Mouse (Mus musculus): ENCODE measurements at regions not wholly inside any gene's neighbourhood (a gene's known extent, or its start where the extent isn't known, plus 50 kb on each side); places are given as distances from the start of the nearest gene placed in this dataset.

DNA sequence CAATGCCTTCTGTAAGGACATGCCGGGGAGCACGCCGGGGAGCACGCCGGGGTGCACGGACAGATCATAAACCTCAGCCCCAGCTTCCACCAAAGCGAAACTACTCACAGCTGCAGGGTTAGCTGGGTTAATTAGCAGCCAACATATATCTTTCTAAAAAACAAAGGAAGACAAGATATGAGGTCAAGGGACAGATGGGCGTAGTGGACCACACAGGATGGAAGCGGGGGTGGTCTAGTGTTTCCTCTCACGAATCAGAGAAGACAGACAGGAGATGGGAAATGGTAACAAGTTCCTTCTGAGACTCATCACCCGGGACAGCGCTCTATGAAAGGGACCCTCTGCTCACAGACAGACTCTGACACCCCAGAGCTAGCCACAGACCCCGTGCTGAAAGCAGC lies 60.0 kb upstream of the Ajap1 start:
- ATAC-seq, result no peak
- Histone ChIP-seq H3K4me2 (no peak overlapping the region), H3K4me3 (no peak overlapping the region), H3K27me3 (replicated peaks) (0 out of 2 replicates have a peak, but pooled peaks cover 3% of the 10 kb centered on the region), H3K4me1 (no peaks in the 10 kb centered on the region), H3K9ac (no peak overlapping the region), H3K27ac (no peak overlapping the region), H3K9me3 (replicated peaks) (no peaks in the 10 kb centered on the region), H3K36me3 (no peaks in the 10 kb centered on the region)
- 54% methylated on average over 13 of the region's 13 CpGs for WGBS (ENCODE audit: insufficient replicate concordance)

GRCm38 (mm10) chr4:153543900-153544648 lies 61.5 kb upstream of the Ajap1 start:
- Histone ChIP-seq H3K9me3 (replicated peaks) (no peaks in the 10 kb centered on the region), H3K9ac (no peak overlapping the region), H3K36me3 (no peaks in the 10 kb centered on the region), H3K4me3 (no peak overlapping the region), H3K4me2 (no peak overlapping the region), H3K27ac (no peak overlapping the region), H3K4me1 (no peaks in the 10 kb centered on the region), H3K27me3 (replicated peaks) (0 out of 2 replicates have a peak, but pooled peaks cover 3% of the 10 kb centered on the region)
- 48% methylated on average over 24 of the region's 24 CpGs for whole genome bisulfite sequencing (ENCODE audit: insufficient replicate concordance)
- no peak for ATAC-seq

GRCm38 (mm10) chr4:153546709-153547108 lies 64.1 kb upstream of the Ajap1 start:
- Histone ChIP-seq H3K4me3 (no peak overlapping the region), H3K27me3 (replicated peaks) (no peaks in the 10 kb centered on the region), H3K4me2 (no peak overlapping the region), H3K36me3 (no peaks in the 10 kb centered on the region), H3K4me1 (no peaks in the 10 kb centered on the region), H3K27ac (no peak overlapping the region), H3K9ac (no peak overlapping the region), H3K9me3 (replicated peaks) (no peaks in the 10 kb centered on the region)
- 70% methylated on average over 7 of the region's 7 CpGs for WGBS (ENCODE audit: insufficient replicate concordance)
- no peak for ATAC-seq

- H3K9me3 ChIP-seq (replicated peaks), result no peaks in the 10 kb centered on the region
- no peak for ATAC-seq
- H3K27me3 ChIP-seq (replicated peaks), result no peaks in the 10 kb centered on the region
- H3K4me1 ChIP-seq, result no peaks in the 10 kb centered on the region
- WGBS (ENCODE audit: insufficient replicate concordance), result 74% methylated on average over 5 of the region's 5 CpGs
- no peak overlapping the region for H3K4me3 ChIP-seq
- no peak overlapping the region for H3K9ac ChIP-seq
- no peaks in the 10 kb centered on the region for H3K36me3 ChIP-seq
- H3K27ac ChIP-seq, result no peak overlapping the region
- no peak overlapping the region for H3K4me2 ChIP-seq
Measured at GRCm38 (mm10) chr4:153547111-153547510, 64.5 kb upstream of the Ajap1 start.

- Histone ChIP-seq H3K27me3 (replicated peaks) (no peaks in the 10 kb centered on the region), H3K9me3 (replicated peaks) (no peaks in the 10 kb centered on the region), H3K4me1 (no peaks in the 10 kb centered on the region), H3K36me3 (no peaks in the 10 kb centered on the region), H3K4me2 (no peak overlapping the region), H3K4me3 (no peak overlapping the region), H3K9ac (no peak overlapping the region), H3K27ac (no peak overlapping the region)
- WGBS (ENCODE audit: insufficient replicate concordance), result 77% methylated on average over 13 of the region's 13 CpGs
- ATAC-seq, result no peak
Measured at GRCm38 (mm10) chr4:153547871-153548270, 65.3 kb upstream of the Ajap1 start.

DNA sequence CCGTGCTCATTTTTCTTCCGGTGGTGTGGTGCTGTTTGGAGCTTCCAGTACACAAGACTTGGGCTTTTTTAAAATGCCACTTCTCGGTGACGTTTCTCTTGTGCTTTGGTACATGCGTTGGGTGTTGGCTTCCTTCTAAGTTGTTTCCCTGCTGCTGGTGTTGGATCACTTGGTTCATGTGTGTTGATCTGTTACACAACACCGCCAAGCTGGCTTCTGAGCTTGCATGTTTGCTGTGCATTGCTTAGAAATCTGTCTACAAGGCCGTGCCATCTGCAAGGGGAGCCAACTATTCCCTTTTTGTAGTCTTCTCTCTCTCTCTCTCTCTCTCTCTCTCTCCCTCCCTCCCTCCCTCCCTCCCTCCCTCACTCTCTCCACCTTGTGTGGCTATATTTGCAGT lies 68.7 kb upstream of the Ajap1 start:
- H3K4me2 ChIP-seq, result no peak overlapping the region
- H3K27ac ChIP-seq, result no peak overlapping the region
- H3K27me3 ChIP-seq (replicated peaks), result no peaks in the 10 kb centered on the region; the same call in 1 of the 2 replicates
- no peak for ATAC-seq
- no peaks in the 10 kb centered on the region for H3K4me1 ChIP-seq
- H3K4me3 ChIP-seq, result no peak overlapping the region
- 76% methylated on average over 7 of the region's 7 CpGs for WGBS (ENCODE audit: insufficient replicate concordance)
- no peaks in the 10 kb centered on the region for H3K36me3 ChIP-seq
- H3K9me3 ChIP-seq (replicated peaks), result no peaks in the 10 kb centered on the region
- no peak overlapping the region for H3K9ac ChIP-seq

DNA sequence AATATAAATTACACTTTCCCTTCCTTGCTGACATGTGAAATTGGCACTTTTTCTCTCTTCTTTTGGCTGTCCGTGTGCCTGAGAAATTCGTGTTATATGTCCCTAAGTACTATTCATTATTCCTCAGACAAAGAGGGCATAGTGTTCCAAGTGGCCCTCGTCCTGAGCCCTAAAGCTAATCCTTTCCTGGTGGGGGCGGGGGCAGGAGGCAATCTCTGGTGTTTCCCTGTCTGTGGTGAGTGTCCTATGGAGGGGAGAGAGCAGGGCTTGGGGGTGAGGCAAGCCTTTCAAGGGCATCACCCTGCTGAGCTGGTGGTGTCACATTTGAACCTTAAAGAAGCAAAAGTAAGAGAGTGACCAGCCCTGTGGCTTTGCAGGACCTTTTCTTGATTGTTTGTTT lies 69.9 kb upstream of the Ajap1 start:
- Histone ChIP-seq H3K4me2 (no peak overlapping the region), H3K27ac (no peak overlapping the region), H3K9ac (no peak overlapping the region), H3K4me3 (no peak overlapping the region), H3K27me3 (replicated peaks) (no peaks in the 10 kb centered on the region; the same call in 1 of the 2 replicates), H3K9me3 (replicated peaks) (no peaks in the 10 kb centered on the region), H3K4me1 (no peaks in the 10 kb centered on the region), H3K36me3 (no peaks in the 10 kb centered on the region)
- no peak for ATAC-seq
- WGBS (ENCODE audit: insufficient replicate concordance), result 50% methylated on average over 4 of the region's 4 CpGs

DNA sequence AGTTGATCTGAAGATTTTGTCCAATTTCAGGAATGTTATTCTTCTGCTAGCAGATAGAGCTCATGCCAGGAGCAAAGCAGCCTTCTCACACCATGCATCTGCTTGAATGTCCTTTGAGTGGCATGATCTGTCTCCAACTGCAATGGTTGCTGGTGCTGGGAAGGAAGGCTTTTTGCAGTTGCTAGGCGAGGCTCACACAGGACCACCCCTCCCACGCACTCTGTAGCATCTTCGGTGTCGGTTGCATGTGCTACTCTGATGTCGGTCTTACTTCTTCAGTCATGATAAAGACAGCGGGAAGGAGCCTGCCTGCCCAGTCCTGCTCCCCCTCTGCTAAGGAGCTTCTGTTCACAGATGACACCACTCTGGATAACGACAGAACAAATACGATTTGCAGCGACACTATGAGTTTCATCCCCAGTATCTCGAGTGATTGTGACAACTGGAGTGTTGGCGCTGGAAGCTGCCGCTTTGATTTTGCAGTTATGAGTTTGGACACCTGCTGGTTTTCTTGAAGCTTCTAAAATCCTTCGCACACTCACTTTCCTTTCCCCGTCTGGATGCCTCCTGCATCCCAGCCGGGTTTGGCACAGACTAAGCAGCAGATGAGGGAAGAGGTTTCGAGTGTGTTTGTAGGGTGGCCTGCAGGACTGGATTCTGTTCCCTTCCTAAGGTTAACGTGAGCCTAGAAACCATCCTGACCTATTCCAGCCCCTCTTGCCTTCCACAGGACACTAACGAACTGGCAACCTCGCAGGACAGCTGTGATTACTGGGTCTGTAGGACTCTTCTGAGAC lies 75.4 kb upstream of the Ajap1 start:
- Histone ChIP-seq H3K4me2 (no peak overlapping the region), H3K9me3 (replicated peaks) (no peaks in the 10 kb centered on the region), H3K9ac (no peak overlapping the region), H3K27ac (no peak overlapping the region), H3K27me3 (replicated peaks) (no peaks in the 10 kb centered on the region; the same call in 1 of the 2 replicates), H3K36me3 (no peaks in the 10 kb centered on the region), H3K4me3 (no peak overlapping the region), H3K4me1 (no peaks in the 10 kb centered on the region)
- no peak for ATAC-seq
- WGBS (ENCODE audit: insufficient replicate concordance), result 68% methylated on average over 19 of the region's 19 CpGs

DNA sequence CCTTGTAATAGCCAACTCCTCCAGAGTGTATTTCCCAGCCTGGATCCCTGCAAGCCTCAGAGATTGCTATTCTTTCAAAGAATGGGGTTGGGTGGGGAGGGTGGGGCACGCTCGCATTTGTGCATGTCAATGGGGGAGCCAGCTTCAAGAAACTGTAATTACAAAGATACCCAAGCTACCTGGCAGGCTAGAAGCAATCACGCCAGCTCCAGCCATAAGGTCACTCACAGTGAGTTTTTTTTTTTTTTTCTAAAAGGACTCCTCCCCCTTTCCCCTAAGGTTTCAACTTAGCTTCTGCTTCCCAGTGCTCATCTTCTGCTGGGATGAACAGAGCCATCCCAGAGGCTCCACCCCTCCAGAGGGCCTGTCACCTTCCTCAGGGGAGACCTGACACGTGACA lies 77.0 kb upstream of the Ajap1 start:
- ATAC-seq, result no peak
- no peak overlapping the region for H3K4me3 ChIP-seq
- no peak overlapping the region for H3K4me2 ChIP-seq
- H3K9me3 ChIP-seq (replicated peaks), result no peaks in the 10 kb centered on the region
- no peaks in the 10 kb centered on the region for H3K36me3 ChIP-seq
- WGBS (ENCODE audit: insufficient replicate concordance), result 51% methylated on average over 4 of the region's 4 CpGs
- H3K9ac ChIP-seq, result no peak overlapping the region
- H3K27me3 ChIP-seq (replicated peaks), result no peaks in the 10 kb centered on the region; the same call in 1 of the 2 replicates
- H3K27ac ChIP-seq, result no peak overlapping the region
- no peaks in the 10 kb centered on the region for H3K4me1 ChIP-seq

DNA sequence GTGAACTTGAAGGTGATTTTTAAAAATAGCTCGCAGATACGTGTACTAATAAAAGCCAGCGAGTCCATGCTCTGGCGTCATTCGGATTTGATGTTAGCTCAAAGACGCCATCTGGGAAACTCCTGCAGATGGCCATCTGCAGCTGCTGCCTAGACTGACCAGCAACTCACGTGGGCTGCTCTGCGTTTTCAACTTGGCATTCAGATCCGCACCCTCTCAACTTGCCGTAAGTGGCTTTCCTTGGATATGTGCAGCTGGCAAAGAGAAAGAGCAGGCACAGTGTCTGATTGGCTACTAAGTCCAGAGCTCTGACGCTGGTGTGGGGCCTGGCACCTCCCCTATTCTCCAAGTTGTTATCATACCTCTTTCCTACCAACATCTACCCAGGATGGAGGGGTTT lies 77.6 kb upstream of the Ajap1 start:
- Histone ChIP-seq H3K27me3 (replicated peaks) (no peaks in the 10 kb centered on the region), H3K9me3 (replicated peaks) (no peaks in the 10 kb centered on the region), H3K4me3 (no peak overlapping the region), H3K27ac (no peak overlapping the region), H3K36me3 (no peaks in the 10 kb centered on the region), H3K9ac (no peak overlapping the region), H3K4me2 (no peak overlapping the region), H3K4me1 (no peaks in the 10 kb centered on the region)
- ATAC-seq, result no peak
- 69% methylated on average over 11 of the region's 11 CpGs for WGBS (ENCODE audit: insufficient replicate concordance)

DNA sequence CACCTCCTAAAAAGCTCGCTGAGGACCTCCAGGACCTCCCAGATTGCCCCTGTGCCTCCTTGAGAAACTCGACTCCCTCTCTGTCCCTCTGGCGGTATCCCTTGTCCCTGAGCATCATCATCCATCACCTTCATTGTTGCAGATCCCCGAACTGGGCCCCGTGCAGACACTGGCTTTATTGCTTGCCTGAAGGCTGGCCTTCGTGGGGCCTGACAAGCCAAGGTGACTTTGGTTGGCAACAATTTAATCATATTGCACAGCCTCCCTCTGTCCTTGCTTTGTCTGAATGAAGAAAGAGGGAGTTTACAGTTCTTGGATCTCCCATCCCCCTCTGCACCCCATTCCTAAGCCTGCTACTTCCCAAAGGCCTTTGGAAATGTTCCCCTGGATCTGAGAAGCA lies 78.3 kb upstream of the Ajap1 start:
- 41% methylated on average over 6 of the region's 6 CpGs for WGBS (ENCODE audit: insufficient replicate concordance)
- no peaks in the 10 kb centered on the region for H3K4me1 ChIP-seq
- no peaks in the 10 kb centered on the region for H3K36me3 ChIP-seq
- no peak for ATAC-seq
- H3K9me3 ChIP-seq (replicated peaks), result no peaks in the 10 kb centered on the region
- H3K27ac ChIP-seq, result no peak overlapping the region
- H3K27me3 ChIP-seq (replicated peaks), result no peaks in the 10 kb centered on the region
- no peak overlapping the region for H3K4me3 ChIP-seq
- H3K9ac ChIP-seq, result no peak overlapping the region
- H3K4me2 ChIP-seq, result no peak overlapping the region

GRCm38 (mm10) chr4:153561991-153562390 lies 79.4 kb upstream of the Ajap1 start:
- no peak for ATAC-seq
- Histone ChIP-seq H3K36me3 (no peaks in the 10 kb centered on the region), H3K9ac (no peak overlapping the region), H3K4me2 (no peak overlapping the region), H3K27ac (no peak overlapping the region), H3K4me3 (no peak overlapping the region), H3K27me3 (replicated peaks) (no peaks in the 10 kb centered on the region), H3K9me3 (replicated peaks) (no peaks in the 10 kb centered on the region), H3K4me1 (no peaks in the 10 kb centered on the region)
- WGBS (ENCODE audit: insufficient replicate concordance), result 63% methylated on average over 3 of the region's 3 CpGs

Measured in liver, embryonic 12.5 days (tissue).